8 mouse cellular contexts compared by ENCODE assay signal in genomic region chr3:138506749-138507148, GRCm38 (mm10). TPM values are rescaled to one million over a fixed set of nuclear protein-coding genes. Genes with fewer than 3 reads are reported as not detected.
DNase-seq lines count a peak whose midpoint lies in the region; ATAC-seq and TF ChIP-seq lines count a peak whose summit lies in the region.

No protein-coding gene starts in this region.

- H3K9ac ChIP-seq in heart, postnatal 0 days (replicated peaks; ENCODE audit: low read depth, low read length), result no peak overlapping the region

- H3K27ac ChIP-seq in heart, postnatal 0 days (ENCODE audit: low read depth), result no peak overlapping the region

- no peak overlapping the region for H3K4me3 ChIP-seq in heart, postnatal 0 days (ENCODE audit: low read depth, low read length)

- intact Hi-C loops in heart, postnatal 25 days (cut with DNase I), result loop anchor here (10.0 kb wide), 1 partner anchor 398 kb away; no protein-coding TSS in a partner anchor

- no peak; the same call in 1 of the 2 replicates for ATAC-seq in heart, postnatal 0 days (ENCODE audit: insufficient read depth, low read depth)
- ATAC-seq in monocyte, adult 5-6 weeks (replicated peaks; ENCODE audit: insufficient number of reproducible peaks, low FRiP score, low TSS enrichment, poor library complexity, severe bottlenecking), result no peak

- no peak for DNase-seq in heart, postnatal 0 days (ENCODE audit: low spot score)
- no peak for DNase-seq in heart, postnatal 25 days (ENCODE audit: low spot score)
- peak; percentile 64 for DNase-seq in testis, postnatal 10 days (ENCODE audit: low spot score)
- DNase-seq in testis, postnatal 14 days (ENCODE audit: low spot score), result no peak
- peak; percentile 68 for DNase-seq in embryo, embryonic 10.5 days (ENCODE audit: low spot score)
- peak; percentile 62 for DNase-seq in lung, postnatal 10 days
- DNase-seq in spleen, postnatal 14 days (ENCODE audit: low spot score in 2 of 2), result no peak

- H3K4me1 ChIP-seq in heart, postnatal 0 days (ENCODE audit: control insufficient read depth, insufficient read depth), result no peaks in the 10 kb centered on the region

- H3K27me3 ChIP-seq in heart, postnatal 0 days (ENCODE audit: control insufficient read depth, insufficient read depth, low read length), result no peaks in the 10 kb centered on the region

- H3K36me3 ChIP-seq in heart, postnatal 0 days (replicated peaks; ENCODE audit: control insufficient read depth, insufficient read depth, low read length), result no peaks in the 10 kb centered on the region

- no peaks in the 10 kb centered on the region for H3K9me3 ChIP-seq in heart, postnatal 0 days (replicated peaks; ENCODE audit: control insufficient read depth, low read length)

- TF ChIP-seq EP300 in heart, postnatal 0 days (IDR thresholded peaks at IDR 0.05; ENCODE audit: low read depth), result no peak

- WGBS in heart, postnatal 0 days, result 50% methylated on average over 6 of the region's 6 CpGs

- H3K4me2 ChIP-seq in heart, postnatal 0 days (ENCODE audit: low read depth, low read length), result no peak overlapping the region

- peak; percentile 48 for TF ChIP-seq CTCF in heart, postnatal 0 days (IDR thresholded peaks at IDR 0.05; ENCODE audit: low read depth)

RNA-seq across cellular contexts. Expression of gene Metap1, which starts 17.4 kb away (rescaled TPM):
- 26.0 and 66.0 TPM in 2 replicates for total RNA-seq in heart, postnatal 0 days (2014; rRNA removed; ENCODE audit: low replicate concordance)
- polyA plus RNA-seq in heart, postnatal 0 days (2015; fragmentation: Nextera tagmentation; extraction: Ambion mirVana), result 31.4 and 33.3 TPM in 2 replicates
- total RNA-seq in heart, postnatal 25 days (2021), result 10 to 100 TPM; 36.7 to 39.3 TPM
- 31.1 to 53.7 TPM (median 42.6 TPM) in 3 replicates for total RNA-seq in monocyte, adult 5-6 weeks (2017)

RNA-seq across cellular contexts. Expression of gene Eif4e, which starts 19.2 kb away (rescaled TPM):
- total RNA-seq in heart, postnatal 0 days (2014; rRNA removed; ENCODE audit: low replicate concordance), result 36.4 and 42.1 TPM in 2 replicates
- polyA plus RNA-seq in heart, postnatal 0 days (2015; fragmentation: Nextera tagmentation; extraction: Ambion mirVana), result 172 and 175 TPM in 2 replicates
- 100 to 1,000 TPM; 171 to 172 TPM for total RNA-seq in heart, postnatal 25 days (2021)
- total RNA-seq in monocyte, adult 5-6 weeks (2017), result 78.5 to 113 TPM (median 86.9 TPM) in 3 replicates

Comparison
In these comparisons a context has a peak if more than half of its experiments do, and no peak if none do; other contexts are left out.
1. DNase-seq: peak in testis, postnatal 10 days (single experiment), embryo, embryonic 10.5 days (single experiment) and lung, postnatal 10 days (single experiment); none in heart, postnatal 0 days (single experiment), heart, postnatal 25 days (single experiment), testis, postnatal 14 days (single experiment) and spleen, postnatal 14 days (0 of 2).